Mouse (Mus musculus) liver, embryonic 16.5 days (tissue): ENCODE results near the gene Cd209e. TPM values are rescaled to one million over a fixed set of nuclear protein-coding genes. Genes with fewer than 3 reads are reported as not detected.
"Not testable (repeated sequence)": the region's sequence is repeated elsewhere in the genome, so short reads cannot be mapped to it uniquely, and the experiment has no call there.

Experiments used
- ATAC-seq: fragments of 200-750 bp; cut with Nextera tagmentation; 2 replicates; pipeline ENCODE4 v1.8.0; 2017; ENCODE audit warnings: low read depth, mild to moderate bottlenecking, moderate number of reproducible peaks, moderate library complexity
- H3K27ac ChIP-seq: fragments of 300-500 bp; sonication (generic); 2 replicates; pipeline ENCODE4 v1.5.1; 2014; ENCODE audit warnings: mild to moderate bottlenecking, low read length
- H3K27me3 ChIP-seq: fragments of 300-500 bp; sonication (generic); 2 replicates; pipeline ENCODE4 v1.6.1; 2014; ENCODE audit warnings: low read depth, low read length, mixed read lengths; ENCODE audit not compliant: control insufficient read depth, insufficient read depth
- H3K36me3 ChIP-seq: fragments of 300-500 bp; sonication (generic); 2 replicates; pipeline ENCODE4 v1.6.1; 2014; ENCODE audit warnings: mild to moderate bottlenecking; ENCODE audit not compliant: control insufficient read depth, insufficient read depth
- H3K4me1 ChIP-seq: fragments of 300-500 bp; sonication (generic); 2 replicates; pipeline ENCODE4 v1.6.1; 2014; ENCODE audit warnings: low read depth, low read length, mixed read lengths; ENCODE audit not compliant: control insufficient read depth
- H3K4me2 ChIP-seq: fragments of 300-500 bp; sonication (generic); 2 replicates; pipeline ENCODE4 v1.6.1; 2014; ENCODE audit warnings: low read depth, low read length, mixed read lengths
- H3K4me3 ChIP-seq: fragments of 300-500 bp; sonication (generic); 2 replicates; pipeline ENCODE4 v1.5.1; 2014; ENCODE audit warnings: low read depth, mild to moderate bottlenecking, low read length
- H3K9ac ChIP-seq: fragments of 300-500 bp; sonication (generic); 2 replicates; pipeline ENCODE4 v1.6.1; 2014; ENCODE audit warnings: low read depth, low read length
- H3K9me3 ChIP-seq: fragments of 300-500 bp; sonication (generic); replicated peaks from 2 replicates; pipeline ENCODE4 v1.6.1; 2016; ENCODE audit warnings: low read length; ENCODE audit not compliant: control insufficient read depth
- WGBS: fragments of 180-500 bp; shearing (Covaris S2); extraction: QIAGEN DNeasy Blood & Tissue Kit; methylation state at CpG from one replicate; pipeline ENCODE4 v1.1.7; 2014; ENCODE audit not compliant: insufficient replicate concordance; 5-methylcytosine and 5-hydroxymethylcytosine counted together
- polyA plus RNA-seq: library from polyadenylated mRNA; unstranded; fragments of >200 nt; fragmentation: Nextera tagmentation; extraction: Ambion mirVana; gene quantifications from 2 replicates; pipeline ENCODE4 v1.2.1, GENCODE M21; 2015

Cd209e gene
- not detected in 2 replicates for polyA plus RNA-seq

- H3K27ac ChIP-seq = no peak within 1 kb of the TSS
- no peaks in the 10 kb centered on the region for H3K4me1 ChIP-seq
- H3K4me2 ChIP-seq = no peak within 1 kb of the TSS
- H3K9me3 ChIP-seq = no peaks in the 10 kb centered on the region
- H3K9ac ChIP-seq = no peak within 1 kb of the TSS
- no peaks in the 10 kb centered on the region for H3K36me3 ChIP-seq
- ATAC-seq = no peak
- H3K4me3 ChIP-seq = no peak within 1 kb of the TSS
- 46% methylated on average over 2 of the region's 2 CpGs for WGBS
- no peaks in the 10 kb centered on the region for H3K27me3 ChIP-seq
These were observed at the start of gene Cd209e for GRCm38 (mm10) chr8:3854209-3854608. Gene Cd209e (minus strand): TSS chr8:3854309.

GRCm38 (mm10) chr8:3878455-3878854, 24.3 kb upstream of the Cd209e start, which contains the start of gene Cd209d:
Gene Cd209d (minus strand): TSS chr8:3878555.
- Histone ChIP-seq H3K4me1 (no peaks in the 10 kb centered on the region), H3K9ac (no peak within 1 kb of the TSS), H3K4me3 (no peak within 1 kb of the TSS), H3K9me3 (no peaks in the 10 kb centered on the region), H3K27me3 (no peaks in the 10 kb centered on the region), H3K36me3 (no peaks in the 10 kb centered on the region), H3K27ac (no peak within 1 kb of the TSS), H3K4me2 (no peak within 1 kb of the TSS)
- 40% methylated on average over 4 of the region's 4 CpGs for WGBS
- ATAC-seq = no peak

GRCm38 (mm10) chr8:3876121-3876520, 22.0 kb upstream of the Cd209e start:
- Histone ChIP-seq H3K36me3 (no peaks in the 10 kb centered on the region), H3K4me1 (no peaks in the 10 kb centered on the region), H3K27me3 (no peaks in the 10 kb centered on the region), H3K9ac (no peak overlapping the region), H3K9me3 (no peaks in the 10 kb centered on the region), H3K4me2 (no peak overlapping the region), H3K4me3 (no peak overlapping the region), H3K27ac (no peak overlapping the region)
- ATAC-seq = no peak
- 56% methylated on average over 2 of the region's 2 CpGs for WGBS

GRCm38 (mm10) chr8:3862736-3863135, 8.6 kb upstream of the Cd209e start:
- H3K9ac ChIP-seq, H3K36me3 ChIP-seq, H3K4me2 ChIP-seq, H3K27ac ChIP-seq, H3K27me3 ChIP-seq, ATAC-seq, H3K9me3 ChIP-seq, H3K4me1 ChIP-seq, H3K4me3 ChIP-seq: not testable (repeated sequence)

- H3K4me3 ChIP-seq = no peak overlapping the region
- H3K4me2 ChIP-seq = no peak overlapping the region
- H3K9me3 ChIP-seq = peaks cover 3% of the 10 kb centered on the region
- no peak overlapping the region for H3K9ac ChIP-seq
- H3K27me3 ChIP-seq = no peaks in the 10 kb centered on the region
- no peaks in the 10 kb centered on the region for H3K4me1 ChIP-seq
- ATAC-seq = no peak
- H3K36me3 ChIP-seq = no peaks in the 10 kb centered on the region
- no peak overlapping the region for H3K27ac ChIP-seq
- WGBS = 66% methylated on average over 14 of the region's 14 CpGs
These were observed 51.0 kb downstream of the Cd209e start for GRCm38 (mm10) chr8:3803091-3803490.

Other genes starting within 250 kb of the Cd209e start
- 25.4 and 25.7 TPM in 2 replicates for gene Xab2, start 233.0 kb downstream of the Cd209e start, polyA plus RNA-seq
- 76.2 and 80.9 TPM in 2 replicates for gene Pet100, start 232.8 kb downstream of the Cd209e start, polyA plus RNA-seq
- gene Pcp2, start 228.8 kb downstream of the Cd209e start, polyA plus RNA-seq = 0.07 TPM in 1 of 2 replicates, not detected in the other
- 48.6 and 50.9 TPM in 2 replicates for gene Stxbp2, start 223.4 kb downstream of the Cd209e start, polyA plus RNA-seq
- gene Retn, start 198.5 kb downstream of the Cd209e start, polyA plus RNA-seq = 0.11 TPM in 1 of 2 replicates, not detected in the other
- gene Mcemp1, start 188.6 kb downstream of the Cd209e start, polyA plus RNA-seq = 7.7 and 8.2 TPM in 2 replicates
- 3.9 and 4.0 TPM in 2 replicates for gene Fcor, start 181.9 kb downstream of the Cd209e start, polyA plus RNA-seq
- 12.9 and 13.0 TPM in 2 replicates for gene Trappc5, start 178.0 kb downstream of the Cd209e start, polyA plus RNA-seq
- gene Fcer2a, start 160.1 kb downstream of the Cd209e start, polyA plus RNA-seq = not detected in 2 replicates
- gene Clec4g, start 133.7 kb downstream of the Cd209e start, polyA plus RNA-seq = 8.2 and 10.3 TPM in 2 replicates
- gene Cd209a, start 105.3 kb downstream of the Cd209e start, polyA plus RNA-seq = 0.07 and 0.24 TPM in 2 replicates
- gene Cd209d, start 24.2 kb upstream of the Cd209e start, polyA plus RNA-seq = not detected in 2 replicates
- 0.06 TPM in 1 of 2 replicates, not detected in the other for gene Cd209b, start 72.5 kb upstream of the Cd209e start, polyA plus RNA-seq
- gene Cd209c, start 100.4 kb upstream of the Cd209e start, polyA plus RNA-seq = 0.06 TPM in 1 of 2 replicates, not detected in the other